Mouse (Mus musculus) cerebellum, postnatal 14 days (tissue): ENCODE measurements around the gene Adk.
A peak's percentile ranks its signal among the peaks of the same experiment; 100 is the strongest.

Experiments
- DNase-seq, 2 experiments: peaks; one replicate each; pipeline ENCODE4 v3.0.0; 2021; ENCODE audit warnings: mixed read lengths in 2 of 2

The Adk gene

GRCm38 (mm10) chr14:21052112-21052780, at the start of gene Adk, which contains the start of gene Ap3m1:
Gene Adk, plus strand, starts transcription at chr14:21052574.
Gene Ap3m1, minus strand, starts transcription at chr14:21052508.
- peak; percentile 96 for DNase-seq

- no peak for DNase-seq
Observed at GRCm38 (mm10) chr14:21013800-21014334, 38.5 kb upstream of the Adk start.

- DNase-seq: no peak
Observed at GRCm38 (mm10) chr14:21017871-21018270, 34.5 kb upstream of the Adk start.

- peak; percentile 37 to 67 for DNase-seq
Observed at GRCm38 (mm10) chr14:21018977-21019376, 33.4 kb upstream of the Adk start.

GRCm38 (mm10) chr14:21020435-21020834, 31.9 kb upstream of the Adk start:
- no peak for DNase-seq

GRCm38 (mm10) chr14:21027542-21027941, 24.8 kb upstream of the Adk start:
- no peak for DNase-seq

GRCm38 (mm10) chr14:21029025-21029659, 23.2 kb upstream of the Adk start:
- no peak for DNase-seq

GRCm38 (mm10) chr14:21031783-21032511, 20.4 kb upstream of the Adk start:
- no peak for DNase-seq

- DNase-seq: no peak
Observed at GRCm38 (mm10) chr14:21034271-21034670, 18.1 kb upstream of the Adk start.

GRCm38 (mm10) chr14:21034791-21035190, 17.6 kb upstream of the Adk start:
- DNase-seq: no peak

- no peak for DNase-seq
Observed at GRCm38 (mm10) chr14:21039077-21039476, 13.3 kb upstream of the Adk start.

GRCm38 (mm10) chr14:21039623-21040022, 12.8 kb upstream of the Adk start:
- DNase-seq: no peak

- no peak for DNase-seq
Observed at GRCm38 (mm10) chr14:21047840-21048239, 4.5 kb upstream of the Adk start.

- peak; percentile 43 to 61 for DNase-seq
Observed at GRCm38 (mm10) chr14:21048879-21049278, 3.5 kb upstream of the Adk start.

GRCm38 (mm10) chr14:21050734-21051133, 1.6 kb upstream of the Adk start:
- peak; percentile 28 to 76 for DNase-seq

- DNase-seq: no peak
Observed at GRCm38 (mm10) chr14:21051380-21052111, 828 bp upstream of the Adk start.

- DNase-seq: peak; percentile 85 to 86
Observed at GRCm38 (mm10) chr14:21052781-21053130, 382 bp downstream of the Adk start.

- DNase-seq: no peak
Observed at GRCm38 (mm10) chr14:21053151-21053550, 777 bp downstream of the Adk start.

- DNase-seq: peak in 1 of 2 experiments; percentile 21
Observed at GRCm38 (mm10) chr14:21053586-21053985, 1.2 kb downstream of the Adk start.

- DNase-seq: no peak
Observed at GRCm38 (mm10) chr14:21058972-21059371, 6.6 kb downstream of the Adk start.

- DNase-seq: no peak
Observed at GRCm38 (mm10) chr14:21062766-21063513, 10.6 kb downstream of the Adk start.

GRCm38 (mm10) chr14:21064321-21064720, 11.9 kb downstream of the Adk start:
- DNase-seq: no peak
